Mouse (Mus musculus): ENCODE data around the gene Gm14440.
"Not testable (repeated sequence)": the region's sequence is repeated elsewhere in the genome, so short reads cannot be mapped to it uniquely, and the experiment has no call there.

The Gm14440 gene
- long read RNA-seq, experiment 1, partial matches to known transcripts: 0 of 3 reads
- long read RNA-seq, experiment 1, other reads (novel, unspliced or antisense): 1 of 3 reads
- long read RNA-seq, experiment 2, partial matches to known transcripts: 0 of 3 reads
- long read RNA-seq, experiment 2, other reads (novel, unspliced or antisense): 2 of 3 reads

GRCm38 (mm10) chr2:175274825-175275224 lies at the start of gene Gm14440:
Gene Gm14440 (plus strand): TSS chr2:175275125.
- intact Hi-C loops (cut with DNase I): not testable (repeated sequence)

Measured in adrenal gland (tissue).